Mouse (Mus musculus): ENCODE measurements around the gene Tnni2.

The Tnni2 gene

DNA sequence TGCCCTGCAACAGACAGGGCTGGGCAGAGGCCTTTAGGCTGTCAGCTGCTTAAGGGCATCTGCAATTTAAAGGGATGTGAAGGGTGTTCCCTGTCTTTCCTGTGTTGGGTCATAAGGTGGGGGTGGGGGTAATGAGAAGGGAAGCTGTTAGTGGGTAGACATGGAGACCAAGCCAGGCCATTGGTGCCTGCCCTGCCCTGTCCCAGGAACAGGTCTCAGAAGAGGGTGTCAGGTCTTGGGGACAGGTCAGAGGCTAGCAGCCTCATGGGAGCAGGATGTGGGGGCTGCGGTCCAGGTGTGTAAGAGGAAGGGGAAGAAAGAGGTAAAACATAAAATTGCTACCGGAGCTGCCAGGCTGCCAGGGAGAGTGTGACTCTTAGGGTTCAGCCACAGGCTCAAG lies 19.8 kb downstream of the Tnni2 start:
- no peak for DNase-seq

DNA sequence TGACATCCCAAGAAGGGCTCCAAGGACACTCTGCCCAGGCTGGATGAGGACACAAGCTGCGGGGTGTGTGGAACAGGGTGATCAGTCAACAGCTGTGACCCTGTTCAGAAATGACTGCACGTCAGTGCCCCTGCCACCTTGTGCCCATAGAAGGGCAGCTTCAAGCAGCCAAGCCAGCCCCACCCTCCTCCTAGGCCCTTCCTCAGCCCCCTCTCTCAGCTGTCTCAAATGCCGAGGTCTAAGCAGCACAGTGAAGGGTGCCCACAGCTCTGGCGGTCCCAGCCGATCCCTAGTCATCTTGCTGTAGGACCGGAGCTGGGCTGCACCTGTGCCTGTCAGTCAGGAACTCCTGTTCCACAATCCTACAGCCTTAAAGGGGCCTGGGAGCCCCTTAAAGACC lies 20.6 kb downstream of the Tnni2 start:
- DNase-seq: peak in 1 of 2 experiments; percentile 6

DNA sequence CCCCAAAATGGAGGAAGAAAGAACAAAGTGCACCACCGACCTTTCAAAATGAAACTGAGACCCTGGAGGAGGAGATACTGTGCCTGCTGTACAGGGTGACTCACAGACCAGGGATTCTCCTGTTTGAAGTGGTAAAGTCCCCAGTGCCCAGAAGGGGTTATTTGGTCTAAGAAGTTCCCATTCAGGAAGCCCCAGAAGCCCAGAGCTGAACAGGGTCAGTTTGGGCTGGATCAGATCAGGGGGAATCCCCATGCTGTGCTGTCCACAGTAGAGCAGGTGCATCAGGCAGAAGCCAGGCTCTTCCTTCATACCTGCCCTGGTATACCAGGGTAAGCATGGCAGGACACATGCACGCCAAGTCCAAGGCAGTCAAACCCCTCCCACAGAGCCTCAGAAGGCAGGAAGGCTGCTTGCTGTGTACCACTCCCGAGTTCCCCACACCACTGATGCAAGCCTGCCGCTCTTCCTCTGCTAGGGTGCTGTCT lies 21.0 kb downstream of the Tnni2 start:
- DNase-seq: no peak

DNA sequence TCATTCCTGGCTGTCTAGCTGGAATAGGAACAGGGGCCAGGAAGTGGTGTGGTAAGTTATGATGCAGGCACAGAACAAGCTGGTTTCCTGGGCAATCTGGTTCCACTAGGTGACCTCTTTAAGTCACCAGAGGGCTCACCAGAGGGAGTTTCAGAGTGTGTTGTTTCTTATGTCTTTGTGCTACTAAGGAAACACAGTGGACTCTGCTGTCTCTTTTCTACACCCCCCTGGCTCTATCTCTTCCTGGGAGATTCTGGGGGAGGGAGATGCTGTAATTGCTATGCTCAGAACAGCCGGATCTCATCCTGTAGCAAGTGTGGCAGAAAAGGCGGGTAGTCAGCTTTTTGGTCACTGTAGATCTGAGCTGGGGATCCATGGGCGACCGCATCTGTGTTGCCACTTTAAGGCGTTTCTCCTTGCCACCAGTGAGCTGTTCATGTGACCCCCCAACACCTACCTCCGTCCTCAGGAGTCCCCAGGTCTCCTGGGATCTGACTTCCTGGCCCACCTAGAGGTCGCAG lies 28.6 kb downstream of the Tnni2 start:
- no peak for DNase-seq

DNA sequence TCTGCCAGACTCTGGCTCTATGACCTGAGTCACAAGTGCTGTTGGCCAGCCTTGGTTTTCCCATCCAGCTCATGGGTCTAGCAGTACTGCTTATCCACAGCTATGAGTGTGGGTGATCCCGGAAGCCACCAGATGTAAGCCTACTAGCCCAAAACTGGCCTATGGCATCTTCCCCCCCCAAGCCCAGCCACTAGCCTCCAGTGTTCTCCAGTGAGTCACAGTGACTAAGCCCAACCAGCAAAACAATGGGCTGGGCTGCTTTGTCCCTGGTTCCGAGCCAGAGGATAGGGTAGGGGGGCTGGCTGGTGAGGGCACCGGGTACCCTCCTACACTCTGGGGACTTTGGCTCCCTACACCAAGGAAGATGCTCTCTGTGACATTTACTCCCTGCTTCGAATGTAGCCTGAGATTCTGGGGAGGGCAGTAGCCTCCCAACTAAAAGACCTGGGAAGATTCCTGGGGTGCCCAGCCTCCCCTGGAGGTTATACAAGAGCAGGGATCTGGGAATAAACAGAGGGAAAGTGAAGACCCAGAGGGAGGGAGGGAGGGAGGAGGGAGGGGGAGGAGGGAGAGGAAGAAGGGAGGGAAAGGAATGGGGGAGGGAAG lies 29.3 kb downstream of the Tnni2 start:
- no peak for DNase-seq

DNA sequence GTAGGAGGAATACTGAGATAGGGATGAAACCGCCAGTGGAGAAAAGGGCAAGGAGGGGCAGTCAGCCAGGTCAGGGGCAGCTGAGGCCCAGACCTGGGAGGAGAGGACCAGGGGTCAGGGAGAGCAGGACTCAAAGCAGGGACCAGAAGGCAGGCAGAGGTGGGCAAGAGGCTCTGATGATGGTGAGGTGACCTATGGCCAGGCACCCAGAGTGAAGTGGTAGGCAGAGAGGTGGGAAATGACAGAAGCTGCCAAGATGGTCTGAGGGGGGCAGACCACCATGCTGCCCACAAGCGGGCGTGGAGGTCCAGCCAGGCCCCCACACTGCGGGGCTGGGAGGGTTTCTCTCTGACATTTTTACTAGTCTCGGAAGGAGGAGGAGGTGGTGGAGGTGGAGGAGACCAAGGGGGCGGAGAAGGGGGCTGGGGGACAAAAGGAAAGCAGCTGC lies 29.8 kb downstream of the Tnni2 start:
- DNase-seq: no peak

DNA sequence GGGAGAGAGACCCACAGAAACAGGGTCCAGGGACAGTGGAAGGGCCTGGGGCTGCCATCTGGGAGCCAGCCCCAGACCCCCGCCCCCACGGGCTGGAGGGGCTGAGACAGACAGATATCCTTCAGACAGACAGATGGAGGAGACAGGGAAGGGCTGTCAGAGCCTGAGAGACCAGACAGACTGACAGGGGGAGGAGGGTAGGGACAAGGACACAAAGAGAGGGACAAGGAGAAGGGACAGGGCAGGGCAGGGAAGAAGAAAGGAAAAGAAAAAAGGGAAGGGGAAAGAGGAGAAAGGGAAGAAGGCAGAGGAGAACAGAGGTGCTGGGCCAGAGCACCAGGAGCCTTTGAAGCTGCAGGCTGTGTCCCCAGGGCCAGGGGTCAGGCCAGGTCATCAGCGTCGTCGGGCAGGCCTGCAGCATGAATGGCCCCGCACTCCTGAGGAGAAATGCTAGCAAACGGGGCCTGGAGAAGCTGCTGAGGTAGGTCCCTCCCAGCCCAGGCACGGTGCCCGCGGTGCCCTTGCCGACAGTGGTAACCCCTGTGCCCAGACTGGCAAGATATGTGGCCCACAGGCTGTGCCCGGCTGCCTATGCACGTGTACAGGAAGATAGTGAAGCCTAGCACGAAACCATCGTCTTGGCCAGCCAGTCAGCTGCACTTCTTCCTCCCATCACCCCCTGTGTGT lies 30.4 kb downstream of the Tnni2 start:
- no peak for DNase-seq

DNA sequence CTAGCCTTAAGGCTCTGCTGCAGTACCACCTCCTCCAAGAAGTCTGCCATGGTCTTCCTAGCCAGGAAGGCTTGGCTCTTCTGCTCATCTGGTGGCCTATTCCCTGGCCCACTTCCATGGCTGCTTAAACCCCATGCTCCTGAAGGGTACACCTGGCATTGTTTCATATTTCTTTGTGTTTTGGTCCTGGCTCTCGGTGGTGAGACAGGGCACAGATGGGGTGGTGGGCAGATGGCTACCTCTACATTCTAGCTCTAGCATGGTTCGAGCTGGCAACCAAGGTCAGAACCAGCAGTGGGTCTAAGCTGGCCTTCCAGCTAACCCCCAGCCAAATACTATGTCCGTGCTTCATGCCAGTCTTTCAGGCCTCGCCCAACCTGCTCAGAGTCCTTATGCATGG lies 31.3 kb downstream of the Tnni2 start:
- DNase-seq: no peak

DNA sequence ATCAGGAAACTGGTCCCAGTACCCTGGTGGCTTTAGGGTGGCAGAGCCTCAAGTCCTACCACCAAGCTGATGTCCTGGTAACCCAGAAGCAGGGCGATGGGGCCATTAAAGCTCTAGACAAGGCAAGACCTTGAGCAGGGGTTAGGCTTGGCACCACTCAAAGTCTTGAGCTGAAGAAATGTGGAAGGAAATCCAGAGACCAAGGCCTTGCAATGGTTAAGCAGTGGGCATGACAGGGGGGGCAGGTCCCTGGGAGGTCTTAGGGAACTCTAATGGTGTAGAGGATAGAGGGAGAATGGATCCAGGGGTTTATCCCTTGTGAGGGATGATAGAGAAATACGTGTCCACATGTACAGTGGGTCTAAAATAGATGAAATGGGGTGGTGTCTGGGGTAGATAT lies 31.9 kb downstream of the Tnni2 start:
- DNase-seq: no peak

DNA sequence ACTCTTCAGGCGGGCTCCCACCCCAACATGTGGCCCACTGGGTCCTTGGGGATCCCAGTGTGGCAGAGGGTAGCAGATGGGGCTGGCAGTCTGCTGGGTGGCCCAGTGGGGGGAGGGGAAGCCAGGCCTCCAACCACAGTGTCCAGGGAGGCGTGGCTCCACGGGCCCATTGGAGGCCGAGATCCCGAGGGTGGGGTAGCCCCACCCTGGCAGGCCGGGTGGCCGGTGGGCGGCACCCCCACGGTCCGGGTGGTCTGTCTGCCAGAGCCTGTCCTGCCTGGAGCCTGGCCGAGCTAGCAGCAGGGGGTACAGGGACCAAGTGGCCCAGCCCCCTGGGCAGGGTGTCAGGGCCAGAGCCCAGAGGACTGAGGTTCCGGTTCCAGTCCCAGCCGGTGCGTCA lies 33.2 kb downstream of the Tnni2 start:
- DNase-seq: no peak

DNA sequence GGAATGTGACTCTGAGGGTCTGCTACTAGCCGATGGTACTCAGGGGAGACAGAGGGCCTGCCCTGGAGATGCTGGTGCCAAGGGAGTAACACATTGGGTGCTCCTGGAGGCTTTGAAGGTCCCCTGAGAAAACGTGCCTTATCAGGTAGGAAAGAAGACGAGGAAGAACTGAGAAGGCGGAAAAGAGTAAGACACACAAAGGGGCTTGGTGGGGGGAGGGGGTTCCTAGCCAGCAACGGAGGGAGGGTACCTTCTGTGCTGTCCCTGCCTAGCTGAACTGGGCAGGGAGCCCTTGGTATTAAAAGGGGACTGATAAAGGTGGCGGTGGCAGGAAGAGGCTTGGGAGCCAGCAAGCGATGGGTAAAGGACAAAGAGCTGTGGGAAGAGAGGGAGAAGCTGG lies 34.0 kb downstream of the Tnni2 start:
- no peak for DNase-seq

DNA sequence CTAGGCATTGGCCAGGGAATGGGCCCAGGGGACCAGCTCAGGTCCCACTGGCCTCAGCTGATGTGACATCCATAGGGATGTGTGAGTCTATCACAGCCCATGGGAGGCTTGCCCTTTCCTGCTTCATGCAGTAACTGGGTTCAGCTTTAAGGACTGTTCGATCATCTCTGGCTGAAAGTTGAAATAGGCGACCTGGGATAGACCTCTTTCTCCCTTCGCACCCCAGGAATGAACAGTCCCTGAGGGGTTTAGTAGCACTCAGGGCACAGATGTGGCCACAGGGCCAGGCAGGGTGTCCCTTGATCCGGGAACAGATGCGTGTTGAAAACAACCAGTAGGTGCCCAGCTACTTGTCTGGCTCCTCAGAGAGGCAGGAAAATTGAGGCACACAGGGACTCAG lies 34.7 kb downstream of the Tnni2 start:
- no peak for DNase-seq

DNA sequence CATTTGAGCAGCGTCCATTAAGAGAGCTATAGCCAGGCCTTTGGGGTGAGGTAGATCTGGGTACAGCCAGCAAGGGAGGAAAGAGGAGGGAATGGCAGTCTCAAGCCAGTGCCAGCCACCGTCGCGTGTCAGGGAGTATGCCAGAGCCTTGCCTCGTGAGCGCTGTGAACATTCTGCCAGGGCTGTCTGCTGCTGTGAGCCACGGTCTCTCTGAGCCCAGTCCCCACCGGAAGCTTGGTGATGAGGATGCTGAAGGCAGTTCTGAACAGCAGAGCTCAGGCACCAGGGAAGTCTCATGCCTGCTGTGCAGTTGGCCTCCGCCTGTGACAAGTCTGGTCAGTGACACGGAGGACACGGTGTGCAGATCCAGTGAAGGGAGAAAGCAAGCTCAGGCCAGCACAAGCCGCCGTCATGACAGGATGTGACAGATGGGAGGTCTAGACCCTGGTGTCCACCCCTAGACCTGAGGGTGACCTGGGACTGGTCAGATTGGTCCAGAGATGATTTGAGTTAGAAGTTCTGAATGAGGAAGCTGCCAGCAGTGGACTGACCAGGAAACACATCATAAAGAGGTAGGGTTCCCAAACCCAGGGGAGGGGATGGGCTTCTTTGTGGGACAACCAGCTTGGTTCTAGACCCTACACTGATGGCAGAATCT lies 35.3 kb downstream of the Tnni2 start:
- peak; percentile 49 to 56 for DNase-seq

DNA sequence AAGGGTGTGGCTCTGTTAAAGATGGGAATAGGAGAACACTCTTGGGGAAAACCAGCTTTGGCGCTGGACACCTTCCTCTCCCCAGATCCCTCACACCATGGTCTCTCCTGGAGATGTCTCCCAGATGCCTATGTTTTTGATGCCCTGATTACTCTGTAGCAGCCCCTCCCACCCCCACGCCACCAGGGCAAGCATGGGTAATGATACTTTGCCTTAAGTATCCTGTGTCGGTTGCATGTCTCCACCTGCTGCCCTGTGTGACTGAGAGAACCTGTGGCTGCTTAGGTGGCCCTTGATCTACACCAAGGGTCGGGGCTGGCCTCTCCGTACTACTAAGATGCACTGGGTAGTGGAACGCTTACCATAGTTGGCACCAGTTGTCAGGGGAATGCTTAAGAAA lies 36.4 kb downstream of the Tnni2 start:
- no peak for DNase-seq

DNA sequence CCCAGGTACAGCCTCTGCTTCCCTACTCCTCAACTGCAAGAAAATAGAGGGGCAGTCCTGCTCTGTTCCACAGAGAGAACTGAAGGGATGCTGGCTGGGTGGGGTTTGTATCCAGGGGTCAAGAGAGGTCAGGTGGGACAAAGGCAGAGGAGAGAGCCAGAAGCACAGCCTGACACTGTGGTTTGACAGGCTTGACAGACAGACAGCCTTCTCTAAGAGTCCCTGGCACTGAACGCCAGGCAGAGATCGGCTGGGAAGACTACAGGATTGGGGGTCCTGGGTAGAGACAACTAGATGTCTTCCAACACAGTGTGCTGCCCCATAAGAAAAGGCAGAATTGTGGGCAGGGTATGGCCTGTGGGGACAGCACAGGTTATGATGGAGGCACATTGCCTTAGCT lies 37.0 kb downstream of the Tnni2 start:
- no peak for DNase-seq

DNA sequence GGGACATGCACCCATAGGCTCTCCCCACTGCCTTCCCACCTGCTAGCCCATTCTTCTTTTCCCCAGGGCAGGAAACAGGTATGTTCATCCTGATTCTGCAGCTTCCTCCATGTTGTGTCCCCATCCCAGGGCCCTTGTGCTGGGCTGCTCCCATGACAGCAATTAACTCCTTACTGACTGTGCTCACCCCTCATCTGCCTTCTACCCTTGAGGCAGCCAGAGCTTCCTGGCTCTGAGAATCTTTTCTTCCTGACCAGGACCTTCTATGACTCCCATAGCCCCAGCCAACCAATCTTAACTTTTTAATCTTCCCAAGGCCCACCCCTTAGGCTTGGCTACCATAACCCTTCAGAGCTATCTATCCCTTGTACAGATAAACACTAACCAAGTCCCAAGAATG lies 37.7 kb downstream of the Tnni2 start:
- no peak for DNase-seq

DNA sequence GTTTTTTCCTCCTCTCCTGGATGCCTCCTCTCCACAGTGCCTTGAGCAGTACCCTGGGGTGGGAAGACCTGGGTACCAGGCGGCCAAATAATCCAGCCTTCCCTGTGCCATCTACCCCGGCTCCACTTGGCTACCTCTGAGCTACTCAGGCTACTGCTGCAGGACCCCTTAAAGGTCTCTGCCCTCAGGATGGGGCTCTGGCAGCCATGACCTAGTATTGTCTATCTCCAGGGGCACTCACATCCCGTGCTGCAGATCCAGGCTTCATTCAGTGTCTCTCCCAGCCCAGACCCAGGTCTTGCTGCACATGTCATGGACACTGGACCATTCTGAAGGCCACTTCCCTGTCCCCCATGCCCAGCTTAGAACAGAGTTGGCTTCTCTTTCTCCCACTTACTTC lies 38.3 kb downstream of the Tnni2 start:
- DNase-seq: no peak

DNA sequence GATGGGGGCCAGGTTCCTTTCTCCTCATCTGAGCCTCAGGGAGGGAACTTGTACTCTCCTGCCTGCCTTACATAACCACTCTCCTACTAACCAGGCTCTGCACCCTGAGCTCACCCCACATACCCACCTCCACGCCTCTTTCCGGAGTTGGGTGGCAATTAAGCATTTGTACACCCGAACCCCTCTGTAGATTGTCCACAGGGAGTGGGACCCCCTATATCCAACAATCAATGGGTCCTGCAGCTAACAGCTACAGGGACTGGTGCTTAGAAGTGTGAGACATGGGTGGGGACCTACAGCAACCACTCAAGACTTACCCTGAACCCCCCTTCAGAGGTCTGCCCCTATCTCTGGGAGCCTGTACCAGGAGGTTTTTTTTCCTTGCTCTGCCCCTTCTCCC lies 39.1 kb downstream of the Tnni2 start:
- no peak for DNase-seq

DNA sequence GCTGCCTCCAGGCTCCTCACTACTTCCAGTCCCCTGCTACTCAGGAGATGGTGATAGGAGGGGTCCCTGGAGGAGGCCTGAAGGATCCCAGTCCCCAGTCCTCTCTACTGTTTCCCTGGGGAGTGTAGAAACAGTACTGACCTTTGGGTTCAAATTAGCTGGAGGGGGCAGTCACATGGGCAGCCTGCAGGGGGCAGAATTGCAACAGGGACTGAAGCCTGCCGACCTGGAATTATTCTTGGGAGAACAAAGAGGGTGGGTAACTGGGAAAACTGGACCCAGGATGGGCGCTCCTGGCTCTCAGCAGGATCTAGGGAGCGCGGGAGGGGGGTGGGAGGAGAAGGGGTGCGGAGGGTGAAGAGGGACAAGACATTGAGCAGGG lies 39.6 kb downstream of the Tnni2 start:
- DNase-seq: peak; percentile 44 to 51

DNA sequence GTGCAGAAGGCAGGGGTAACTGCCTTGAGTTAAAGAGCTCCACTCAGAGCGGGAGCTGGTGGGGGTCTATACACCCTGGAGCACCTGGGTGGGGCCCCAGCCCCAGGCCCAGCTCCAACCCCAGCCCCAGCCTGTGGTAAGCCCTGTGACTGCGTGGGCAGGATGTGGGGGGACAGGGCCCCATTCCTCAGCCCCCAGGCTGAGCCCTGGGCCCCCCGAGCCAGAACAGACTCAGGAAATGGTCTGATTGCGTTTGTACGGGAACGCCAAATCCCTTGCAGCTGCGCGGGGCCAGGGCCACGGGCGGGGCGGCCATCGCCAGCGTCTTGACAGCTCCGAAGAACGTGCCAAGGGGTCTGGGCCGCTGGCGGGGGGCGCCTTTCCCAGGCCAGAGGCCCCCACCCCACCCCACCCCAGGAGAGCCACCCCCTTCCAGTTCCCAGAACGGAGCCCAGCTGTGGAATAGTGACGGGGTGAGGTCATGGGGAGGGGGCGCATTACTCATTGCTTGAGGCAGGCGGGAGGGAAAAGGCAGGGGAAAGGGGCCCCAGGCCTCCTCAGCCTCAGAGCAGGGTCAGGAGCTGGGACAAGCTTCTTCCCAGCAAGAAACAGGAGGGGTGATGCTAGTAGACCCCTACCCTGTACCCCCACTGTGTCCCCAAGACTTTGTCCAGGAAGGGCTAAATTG lies 40.1 kb downstream of the Tnni2 start:
- DNase-seq: no peak

DNA sequence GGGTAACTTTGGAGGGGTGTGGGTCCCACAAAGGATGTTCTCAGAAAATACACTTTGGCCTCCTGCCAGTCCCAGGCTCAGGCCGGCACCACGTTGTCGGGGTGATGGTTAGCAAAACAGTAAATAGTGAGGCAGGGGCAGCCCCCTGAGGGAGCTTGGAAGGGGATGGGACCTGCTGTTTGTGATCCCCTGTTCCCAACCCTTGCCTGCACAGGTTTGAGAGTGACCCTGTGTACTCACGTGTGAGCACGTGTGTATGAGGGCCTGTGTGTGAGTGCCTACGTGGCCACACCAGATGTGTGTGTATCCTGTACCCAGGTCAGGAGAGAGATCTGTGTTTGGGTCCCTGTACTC lies 40.6 kb downstream of the Tnni2 start:
- no peak for DNase-seq

DNA sequence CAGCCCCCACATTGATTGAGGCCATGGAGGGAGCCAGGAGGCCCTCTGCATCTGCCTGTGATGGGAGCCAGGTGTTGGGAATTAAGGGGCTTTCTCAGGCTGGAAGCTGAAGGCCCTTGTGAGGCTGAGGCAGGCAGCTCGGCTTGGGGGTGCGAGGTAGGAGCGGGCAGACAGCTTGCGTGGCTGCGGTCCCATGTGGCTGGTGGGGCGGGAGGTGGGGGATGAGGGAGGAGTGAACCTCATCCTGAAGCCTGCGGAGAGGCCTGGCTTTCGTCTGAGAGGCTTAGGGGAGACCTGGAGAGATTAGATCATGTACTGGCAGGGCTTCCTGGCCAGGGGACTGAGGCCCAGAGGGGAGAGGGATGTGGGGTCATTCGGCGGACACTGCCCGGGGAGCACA lies 41.5 kb downstream of the Tnni2 start:
- no peak for DNase-seq

DNA sequence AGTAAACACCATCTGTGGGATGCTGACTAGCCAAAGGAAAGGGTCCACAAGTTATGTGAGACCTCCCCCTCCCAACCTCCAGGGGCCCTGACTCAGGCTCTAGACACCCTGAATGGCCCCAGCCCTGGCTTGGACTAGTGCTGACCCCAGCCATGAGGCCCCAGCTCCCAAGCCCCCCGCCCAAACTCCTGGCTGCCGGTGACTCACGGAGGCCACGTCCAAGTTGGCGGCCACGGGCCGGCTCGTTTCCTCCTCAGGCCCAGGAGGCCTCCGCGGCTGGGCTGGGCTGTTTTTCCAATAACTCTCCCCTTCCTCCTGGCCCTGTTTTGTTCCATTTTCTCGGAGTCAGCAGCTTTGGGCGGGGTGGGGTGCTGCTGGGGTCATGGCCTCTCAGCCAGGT lies 43.2 kb downstream of the Tnni2 start:
- DNase-seq: no peak

DNA sequence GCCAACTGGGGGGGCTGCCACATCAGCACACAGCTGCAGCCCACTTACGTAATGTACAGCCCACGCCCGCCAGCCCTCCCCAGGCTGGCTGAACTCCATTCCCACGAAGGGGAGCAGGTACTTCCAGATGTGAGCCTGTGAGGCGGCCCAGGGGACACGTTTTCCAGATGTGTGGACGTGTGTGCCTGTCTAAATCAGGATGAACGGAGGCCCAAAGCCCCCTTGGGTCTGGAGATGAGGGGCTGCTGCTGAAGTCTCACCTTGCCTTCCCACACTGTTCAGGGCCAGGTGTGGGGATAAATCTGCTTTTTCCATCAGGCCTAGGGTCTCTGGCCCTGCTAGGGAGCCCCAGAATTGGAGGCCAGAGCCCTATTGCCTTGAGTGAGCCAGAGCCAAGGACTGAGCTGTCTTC lies 45.1 kb downstream of the Tnni2 start:
- DNase-seq: no peak
